Mouse (Mus musculus) spleen, adult 10 weeks (tissue): ENCODE data around the gene Adgrg2. TPM values are rescaled to one million over a fixed set of nuclear protein-coding genes. Genes with fewer than 3 reads are reported as not detected.

ENCODE experiments used
- polyA plus RNA-seq: library from polyadenylated mRNA; stranded (reverse); fragments of 350-450 nt; fragmentation: Illumina TruSeq; extraction: RNeasy Lipid Tissue Mini Kit (QIAGEN cat#74804); gene quantifications from one replicate; pipeline ENCODE4 v1.2.3, GENCODE M21; 2015; ENCODE audit warnings: low replicate concordance; ENCODE audit not compliant: insufficient read depth

Gene Adgrg2
- polyA plus RNA-seq = 7.0 TPM

GRCm38 (mm10) chrX:160390464-160390956 lies at the start of gene Adgrg2:
TSS of gene Adgrg2 (plus strand) at chrX:160390690.

GRCm38 (mm10) chrX:160502048-160503041 lies 111.9 kb downstream of the Adgrg2 start, which contains the start of gene Phka2:
TSS of gene Phka2 (plus strand) at chrX:160502166.

Other genes with a start within 250 kb of the Adgrg2 start
- gene Phka2, start 111.5 kb downstream of the Adgrg2 start, polyA plus RNA-seq = 19.3 TPM